Comparison of ENCODE assay signal across 10 mouse cellular contexts in genomic region chr16:30735969-30736368, GRCm38 (mm10).
DNase-seq lines count a peak whose midpoint lies in the region; ATAC-seq and TF ChIP-seq lines count a peak whose summit lies in the region.
"Had no signal": no experiment of that assay in that cellular context is flagged by ENCODE, and none has a peak within 500 bp of the region (broad histone marks: within the 10 kb centered on the region; RNA-seq: fewer than 3 reads in every experiment).

No protein-coding gene starts in this region.

- H3K27ac ChIP-seq in gastrocnemius, adult 2 months = peak overlapping the region; percentile 93
- H3K27ac ChIP-seq in kidney, postnatal 0 days = no peak overlapping the region
- H3K27ac ChIP-seq in embryonic facial prominence, embryonic 10.5 days (replicated peaks) = peak overlapping the region; percentile 64
- H3K27ac ChIP-seq in limb, embryonic 10.5 days = peak overlapping the region; percentile 63; the same call in 1 of the 2 replicates

- no peak for TF ChIP-seq CTCF in gastrocnemius, adult 2 months (IDR thresholded peaks at IDR 0.05)
- TF ChIP-seq CTCF in kidney, postnatal 0 days (IDR thresholded peaks at IDR 0.05; ENCODE audit: low read depth) = no peak

- no peak overlapping the region for H3K4me3 ChIP-seq in gastrocnemius, adult 2 months
- no peak overlapping the region for H3K4me3 ChIP-seq in kidney, postnatal 0 days (replicated peaks; ENCODE audit: low read depth, low read length)
- no peak overlapping the region for H3K4me3 ChIP-seq in embryonic facial prominence, embryonic 10.5 days
- no peak overlapping the region for H3K4me3 ChIP-seq in limb, embryonic 10.5 days

- H3K27me3 ChIP-seq in kidney, postnatal 0 days (ENCODE audit: insufficient read depth, low read length) = no peaks in the 10 kb centered on the region
- H3K27me3 ChIP-seq in embryonic facial prominence, embryonic 10.5 days (replicated peaks; ENCODE audit: low read depth, poor library complexity, severe bottlenecking) = no peaks in the 10 kb centered on the region
- H3K27me3 ChIP-seq in limb, embryonic 10.5 days (ENCODE audit: low read depth, poor library complexity, severe bottlenecking) = no peaks in the 10 kb centered on the region

- 47% methylated on average over 7 of the region's 7 CpGs for WGBS in kidney, postnatal 0 days
- 26% methylated on average over 7 of the region's 7 CpGs for WGBS in embryonic facial prominence, embryonic 10.5 days
- WGBS in limb, embryonic 10.5 days = 40% methylated on average over 7 of the region's 7 CpGs

- intact Hi-C loops in gastrocnemius, adult 2 months (cut with DNase I) = loop anchor here (5.0 kb wide), 2 partner anchors 44 to 134 kb away; no protein-coding TSS in a partner anchor

- no peak overlapping the region for H3K4me2 ChIP-seq in kidney, postnatal 0 days (ENCODE audit: low read length)

- H3K4me1 ChIP-seq in kidney, postnatal 0 days (replicated peaks; ENCODE audit: insufficient read depth, low read length) = no peaks in the 10 kb centered on the region; the same call in 1 of the 2 replicates
- H3K4me1 ChIP-seq in embryonic facial prominence, embryonic 10.5 days = peaks cover 80% of the 10 kb centered on the region
- peaks cover 77% of the 10 kb centered on the region for H3K4me1 ChIP-seq in limb, embryonic 10.5 days

- no peaks in the 10 kb centered on the region for H3K36me3 ChIP-seq in kidney, postnatal 0 days (ENCODE audit: insufficient read depth, low read length)
- no peaks in the 10 kb centered on the region for H3K36me3 ChIP-seq in embryonic facial prominence, embryonic 10.5 days (replicated peaks)
- H3K36me3 ChIP-seq in limb, embryonic 10.5 days = no peaks in the 10 kb centered on the region

- ATAC-seq in kidney, postnatal 0 days (replicated peaks; ENCODE audit: low FRiP score, low read depth) = no peak

- no peak overlapping the region for H3K9ac ChIP-seq in kidney, postnatal 0 days (ENCODE audit: low read depth, low read length)

- no peaks in the 10 kb centered on the region for H3K9me3 ChIP-seq in kidney, postnatal 0 days (replicated peaks; ENCODE audit: low read length)
- no peaks in the 10 kb centered on the region for H3K9me3 ChIP-seq in embryonic facial prominence, embryonic 10.5 days
- H3K9me3 ChIP-seq in limb, embryonic 10.5 days (replicated peaks) = no peaks in the 10 kb centered on the region

- no peak for DNase-seq in gastrocnemius, adult 2 months
- no peak for DNase-seq in gastrocnemius, postnatal 10 days
- peak; percentile 54 for DNase-seq in kidney, postnatal 0 days (ENCODE audit: low spot score)
- no peak for DNase-seq in kidney, adult 8-10 months
- DNase-seq in embryonic facial prominence, embryonic 10.5 days (ENCODE audit: low spot score) = peak; percentile 51
- no peak for DNase-seq in limb, embryonic 10.5 days (ENCODE audit: low spot score)
- DNase-seq in cerebellum, postnatal 36 days = no peak
- DNase-seq in adrenal gland, postnatal 10 days = no peak
- DNase-seq: adrenal gland, postnatal 25 days; cerebellum, adult 18-20 months had no signal

Comparison
In these comparisons a context has a peak if more than half of its experiments do, and no peak if none do; other contexts are left out.
1. DNase-seq: peak in kidney, postnatal 0 days (single experiment) and embryonic facial prominence, embryonic 10.5 days (single experiment); none in gastrocnemius, adult 2 months (single experiment), gastrocnemius, postnatal 10 days (single experiment), kidney, adult 8-10 months (0 of 2), limb, embryonic 10.5 days (single experiment), cerebellum, postnatal 36 days (0 of 2) and adrenal gland, postnatal 10 days (single experiment).